Mouse (Mus musculus): ENCODE measurements around the gene Ddo. TPM values are rescaled to one million over a fixed set of nuclear protein-coding genes. Genes with fewer than 3 reads are reported as not detected.

Gene Ddo
- polyA plus RNA-seq, 1 experiment from 2014 or later: 1.5 TPM

DNA sequence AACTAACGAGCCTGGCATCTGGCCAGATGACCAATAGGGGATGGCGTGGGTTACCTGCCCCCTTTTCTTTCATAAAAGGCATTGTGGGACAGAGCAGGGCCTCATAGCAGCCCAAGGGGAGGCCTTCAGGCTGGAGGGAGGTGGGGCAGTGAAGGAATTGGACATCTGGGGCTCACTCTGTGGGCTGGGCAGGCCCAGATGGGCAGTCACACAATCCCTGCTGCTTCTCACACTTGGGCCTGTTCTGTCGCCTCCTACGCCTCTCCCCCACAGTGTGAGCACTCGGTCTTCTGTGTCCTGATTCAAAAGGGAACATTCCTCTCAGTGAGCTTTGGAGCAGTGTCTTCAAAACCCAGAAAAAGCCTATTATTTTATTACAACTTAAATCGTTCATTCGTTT, 8.5 kb downstream of the Ddo start:
- Histone ChIP-seq H3K27me3 (0 out of 2 replicates have a peak, but pooled peaks cover 4% of the 10 kb centered on the region), H3K9ac (no peak overlapping the region), H3K4me2 (no peak overlapping the region), H3K36me3 (no peaks in the 10 kb centered on the region), H3K4me1 (replicated peaks) (peaks cover 18% of the 10 kb centered on the region), H3K27ac (no peak overlapping the region), H3K4me3 (no peak overlapping the region), H3K9me3 (no peaks in the 10 kb centered on the region)
- 0 out of 2 replicates have a peak, but pooled peaks have one; percentile 32 for ATAC-seq (ENCODE audit: low FRiP score)
- WGBS: 43% methylated on average over 7 of the region's 7 CpGs

DNA sequence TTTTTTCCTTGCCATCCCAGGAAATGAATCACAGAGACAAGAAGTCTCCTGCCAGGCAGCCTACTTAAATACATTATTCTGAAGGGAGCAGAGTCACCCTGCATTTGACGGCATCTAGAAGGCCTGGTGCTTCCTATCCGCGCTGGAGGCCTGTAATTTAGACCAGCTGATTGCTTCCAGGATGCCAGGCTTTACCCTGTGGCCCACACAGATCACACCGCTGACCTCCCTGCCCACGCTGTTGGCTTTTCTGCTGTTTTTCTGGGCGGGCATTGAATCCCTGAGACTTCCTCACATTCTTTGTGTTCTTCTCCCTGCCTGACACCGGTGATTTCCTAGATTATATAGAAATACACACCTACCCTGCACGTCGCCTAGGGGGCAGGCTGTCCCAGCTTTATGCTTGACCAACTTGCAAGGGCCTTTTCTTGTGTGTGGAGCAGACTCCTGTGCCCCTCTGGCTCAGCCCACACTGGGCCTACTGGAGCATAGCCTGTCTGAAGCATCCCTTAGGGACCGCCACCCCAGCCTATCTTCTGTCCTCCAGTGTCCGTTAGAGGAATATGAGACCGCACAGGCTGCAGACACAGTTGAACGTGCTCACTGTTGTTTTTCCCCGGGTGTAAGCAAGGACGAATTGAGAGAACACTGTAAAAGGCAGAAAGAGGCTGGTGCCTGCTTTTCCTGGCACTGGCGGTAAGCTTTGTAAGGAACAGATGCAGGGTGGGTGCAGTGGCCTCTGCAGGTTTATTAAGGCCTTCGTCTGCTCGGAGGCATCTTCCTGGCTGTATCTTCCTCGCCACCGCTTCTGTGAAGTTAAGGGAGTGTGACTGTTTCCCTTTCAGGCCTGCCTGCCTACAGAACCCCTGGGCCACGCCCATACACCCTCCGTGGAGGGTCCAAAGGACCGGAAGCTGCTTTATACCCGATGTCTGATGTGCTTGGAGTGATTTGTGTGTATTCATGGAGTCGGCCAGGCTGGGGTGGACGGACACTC, 9.3 kb downstream of the Ddo start:
- Histone ChIP-seq H3K36me3 (no peaks in the 10 kb centered on the region), H3K4me1 (replicated peaks) (peaks cover 18% of the 10 kb centered on the region), H3K27ac (peak overlapping the region; percentile 19; the same call in 1 of the 2 replicates), H3K9ac (peak overlapping the region; percentile 39; the same call in 1 of the 2 replicates), H3K4me3 (no peak overlapping the region), H3K4me2 (no peak overlapping the region), H3K27me3 (0 out of 2 replicates have a peak, but pooled peaks cover 4% of the 10 kb centered on the region), H3K9me3 (no peaks in the 10 kb centered on the region)
- ATAC-seq (ENCODE audit: low FRiP score): peak; percentile 72
- WGBS: 47% methylated on average over 26 of the region's 26 CpGs

DNA sequence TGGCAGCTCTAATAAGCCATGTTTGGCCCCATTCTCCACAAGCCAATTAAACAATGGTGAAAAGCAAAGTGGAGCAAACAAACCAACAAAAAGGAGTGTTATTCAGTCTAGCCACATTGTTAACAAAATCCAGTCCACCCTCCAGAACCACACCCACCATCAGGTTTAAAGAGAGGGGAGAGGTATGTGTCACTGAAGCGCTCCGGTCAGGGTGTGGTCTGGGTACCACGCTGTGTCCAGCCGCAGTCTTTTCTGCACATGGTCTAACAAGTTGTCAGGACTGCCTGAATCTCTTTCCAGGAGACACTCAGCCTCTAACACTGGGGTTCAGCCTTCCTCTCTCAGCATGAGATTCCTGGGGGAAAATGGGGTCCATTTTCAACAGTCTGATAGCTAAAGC, 10.6 kb downstream of the Ddo start:
- no peak overlapping the region for H3K4me2 ChIP-seq
- 95% methylated on average over 4 of the region's 4 CpGs for whole genome bisulfite sequencing
- no peak overlapping the region for H3K27ac ChIP-seq
- H3K36me3 ChIP-seq: no peaks in the 10 kb centered on the region
- no peak for ATAC-seq (ENCODE audit: low FRiP score)
- H3K9me3 ChIP-seq: no peaks in the 10 kb centered on the region
- peaks cover 18% of the 10 kb centered on the region for H3K4me1 ChIP-seq (replicated peaks)
- no peak overlapping the region for H3K9ac ChIP-seq
- H3K27me3 ChIP-seq: 0 out of 2 replicates have a peak, but pooled peaks cover 4% of the 10 kb centered on the region
- no peak overlapping the region for H3K4me3 ChIP-seq

DNA sequence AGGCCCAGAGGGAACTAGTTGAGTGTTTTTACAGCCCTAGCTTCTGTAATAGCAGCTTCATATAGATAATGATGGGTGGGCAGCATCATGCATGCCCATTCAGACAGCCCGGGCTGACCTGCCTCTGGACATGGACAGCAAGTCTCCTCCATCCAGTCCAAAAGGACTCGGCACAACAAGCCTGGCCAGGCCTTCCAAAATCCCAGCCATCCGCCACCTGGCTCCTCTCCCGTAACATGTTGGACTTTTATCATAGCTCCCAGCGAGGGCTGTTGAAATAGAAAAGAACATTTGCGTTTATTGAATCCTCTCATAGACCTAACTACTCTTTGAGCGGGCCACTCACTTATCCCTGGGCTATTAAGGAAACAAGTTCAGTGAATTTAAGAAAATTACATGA, 12.1 kb downstream of the Ddo start:
- H3K36me3 ChIP-seq: no peaks in the 10 kb centered on the region
- ATAC-seq (ENCODE audit: low FRiP score): no peak
- H3K27ac ChIP-seq: no peak overlapping the region
- WGBS: 91% methylated on average over 7 of the region's 7 CpGs
- no peak overlapping the region for H3K4me2 ChIP-seq
- H3K9me3 ChIP-seq: no peaks in the 10 kb centered on the region
- H3K4me1 ChIP-seq (replicated peaks): peaks cover 18% of the 10 kb centered on the region
- H3K9ac ChIP-seq: no peak overlapping the region
- no peak overlapping the region for H3K4me3 ChIP-seq
- 0 out of 2 replicates have a peak, but pooled peaks cover 4% of the 10 kb centered on the region for H3K27me3 ChIP-seq

DNA sequence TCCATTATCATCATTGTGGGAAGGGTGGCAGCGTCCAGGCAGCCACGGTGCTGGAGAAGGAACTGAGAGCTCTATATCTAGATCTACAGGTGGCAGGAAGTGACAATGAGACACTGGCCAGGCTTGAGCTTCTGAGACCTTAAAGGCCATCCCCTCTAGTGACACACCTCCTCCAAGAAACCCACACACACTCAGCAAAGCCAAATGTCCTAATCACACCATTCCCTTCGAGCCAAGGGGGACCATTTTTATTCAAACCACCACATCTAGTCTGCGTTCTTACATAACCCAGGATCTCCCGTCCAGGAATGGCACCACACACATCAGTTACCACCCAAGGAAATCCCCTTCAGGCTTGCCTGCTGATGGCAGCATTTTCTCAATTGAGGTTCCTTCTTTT, 13.3 kb downstream of the Ddo start:
- H3K27me3 ChIP-seq: 0 out of 2 replicates have a peak, but pooled peaks cover 4% of the 10 kb centered on the region
- no peak overlapping the region for H3K4me2 ChIP-seq
- no peak overlapping the region for H3K9ac ChIP-seq
- no peak overlapping the region for H3K27ac ChIP-seq
- H3K4me3 ChIP-seq: no peak overlapping the region
- H3K36me3 ChIP-seq: no peaks in the 10 kb centered on the region
- 85% methylated on average over 5 of the region's 5 CpGs for WGBS
- ATAC-seq (ENCODE audit: low FRiP score): no peak
- H3K4me1 ChIP-seq (replicated peaks): peaks cover 17% of the 10 kb centered on the region
- no peaks in the 10 kb centered on the region for H3K9me3 ChIP-seq

DNA sequence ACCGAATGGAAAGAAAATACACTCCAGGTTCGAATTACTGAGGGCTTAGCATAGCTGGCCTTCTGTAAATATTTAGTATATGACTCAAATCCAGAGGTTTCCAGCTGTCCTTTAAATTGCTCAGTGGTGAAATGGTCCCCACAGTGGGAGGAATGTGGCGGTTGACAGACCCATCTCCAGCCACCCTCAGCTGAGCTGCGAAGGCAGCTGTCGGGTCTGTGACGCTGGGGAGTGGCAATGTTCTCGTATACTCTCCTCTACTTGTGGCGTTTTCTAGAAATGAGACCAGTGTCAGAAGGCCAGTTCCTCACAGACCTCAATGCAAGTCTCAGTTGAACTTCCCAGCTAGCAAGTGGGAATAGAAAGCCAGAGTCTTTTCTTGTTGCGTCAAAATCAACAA, 14.6 kb downstream of the Ddo start:
- H3K36me3 ChIP-seq: no peaks in the 10 kb centered on the region
- no peaks in the 10 kb centered on the region for H3K9me3 ChIP-seq
- H3K4me2 ChIP-seq: no peak overlapping the region
- H3K9ac ChIP-seq: no peak overlapping the region
- H3K4me1 ChIP-seq (replicated peaks): peaks cover 4% of the 10 kb centered on the region
- 0 out of 2 replicates have a peak, but pooled peaks cover 4% of the 10 kb centered on the region for H3K27me3 ChIP-seq
- ATAC-seq (ENCODE audit: low FRiP score): no peak
- WGBS: 73% methylated on average over 9 of the region's 9 CpGs
- no peak overlapping the region for H3K27ac ChIP-seq
- no peak overlapping the region for H3K4me3 ChIP-seq

DNA sequence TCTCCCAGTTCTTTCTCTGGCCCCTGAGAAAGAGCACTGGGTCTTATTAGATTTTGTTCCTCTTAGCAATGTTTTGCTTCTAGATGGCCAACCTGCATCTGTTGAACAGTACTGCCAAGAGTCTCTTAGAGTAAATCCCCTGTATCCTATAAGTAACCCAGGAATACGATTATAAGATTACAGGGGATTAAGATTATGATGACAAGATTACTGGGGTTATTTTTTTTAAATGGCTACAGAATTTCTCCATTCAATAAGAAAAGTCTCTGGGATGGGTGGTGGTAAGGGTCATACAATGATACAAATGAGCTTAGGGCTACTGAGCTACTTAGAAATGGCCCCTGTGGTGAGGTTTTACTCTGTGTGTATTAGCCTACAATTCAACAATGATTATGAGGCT, 15.5 kb downstream of the Ddo start:
- no peak for ATAC-seq (ENCODE audit: low FRiP score)
- Histone ChIP-seq H3K9ac (no peak overlapping the region), H3K27ac (no peak overlapping the region), H3K9me3 (no peaks in the 10 kb centered on the region), H3K27me3 (0 out of 2 replicates have a peak, but pooled peaks cover 4% of the 10 kb centered on the region), H3K36me3 (no peaks in the 10 kb centered on the region), H3K4me2 (no peak overlapping the region), H3K4me3 (no peak overlapping the region), H3K4me1 (replicated peaks) (no peaks in the 10 kb centered on the region)
- WGBS: 81% methylated on average over 1 of the region's 1 CpGs

DNA sequence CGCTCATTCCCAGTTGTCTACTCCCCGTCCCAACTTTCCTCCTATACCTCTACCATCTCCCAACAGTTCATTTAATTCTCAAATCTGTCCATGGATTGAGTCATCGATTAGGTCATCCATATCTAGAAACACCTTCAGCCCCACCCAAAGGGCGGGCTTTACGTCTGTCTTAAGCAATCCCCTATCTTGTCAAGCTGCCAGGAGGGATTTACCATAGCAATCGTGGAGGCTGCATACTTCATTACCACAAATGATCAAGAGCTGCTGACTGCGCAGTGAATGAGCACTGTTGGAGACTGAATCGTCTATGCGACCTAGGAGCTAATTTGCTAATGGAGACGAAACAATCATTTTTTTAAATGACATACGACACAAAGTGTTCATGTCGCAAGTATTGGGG, 19.0 kb downstream of the Ddo start:
- 85% methylated on average over 12 of the region's 12 CpGs for WGBS
- Histone ChIP-seq H3K9me3 (no peaks in the 10 kb centered on the region), H3K27me3 (no peaks in the 10 kb centered on the region), H3K4me2 (no peak overlapping the region), H3K4me3 (no peak overlapping the region), H3K9ac (no peak overlapping the region), H3K36me3 (no peaks in the 10 kb centered on the region), H3K4me1 (replicated peaks) (peaks cover 7% of the 10 kb centered on the region; the same call in 1 of the 2 replicates), H3K27ac (no peak overlapping the region)
- ATAC-seq (ENCODE audit: low FRiP score): no peak

DNA sequence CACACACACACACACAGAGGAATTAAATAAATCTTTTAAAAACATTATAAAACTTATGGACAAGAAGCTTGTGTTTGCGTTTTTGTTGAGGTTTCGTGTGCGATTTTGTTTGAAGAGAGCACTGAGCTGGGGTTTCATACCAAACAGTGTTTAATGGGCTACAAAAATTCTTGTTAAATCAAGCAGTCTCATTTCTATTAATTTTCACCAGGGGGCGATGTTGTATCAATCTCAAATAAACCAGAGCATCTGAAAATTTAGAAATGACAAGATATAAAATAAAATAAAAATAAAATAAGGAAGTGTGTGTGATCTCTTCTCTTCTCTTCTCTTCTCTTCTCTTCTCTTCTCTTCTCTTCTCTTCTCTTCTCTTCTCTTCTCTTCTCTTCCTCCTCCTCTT, 19.8 kb downstream of the Ddo start:
- WGBS: 31% methylated on average over 4 of the region's 4 CpGs
- Histone ChIP-seq H3K4me3 (no peak overlapping the region), H3K9me3 (no peaks in the 10 kb centered on the region), H3K9ac (no peak overlapping the region), H3K4me1 (replicated peaks) (peaks cover 7% of the 10 kb centered on the region; the same call in 1 of the 2 replicates), H3K27me3 (no peaks in the 10 kb centered on the region), H3K36me3 (no peaks in the 10 kb centered on the region), H3K27ac (no peak overlapping the region), H3K4me2 (no peak overlapping the region)
- no peak for ATAC-seq (ENCODE audit: low FRiP score)

DNA sequence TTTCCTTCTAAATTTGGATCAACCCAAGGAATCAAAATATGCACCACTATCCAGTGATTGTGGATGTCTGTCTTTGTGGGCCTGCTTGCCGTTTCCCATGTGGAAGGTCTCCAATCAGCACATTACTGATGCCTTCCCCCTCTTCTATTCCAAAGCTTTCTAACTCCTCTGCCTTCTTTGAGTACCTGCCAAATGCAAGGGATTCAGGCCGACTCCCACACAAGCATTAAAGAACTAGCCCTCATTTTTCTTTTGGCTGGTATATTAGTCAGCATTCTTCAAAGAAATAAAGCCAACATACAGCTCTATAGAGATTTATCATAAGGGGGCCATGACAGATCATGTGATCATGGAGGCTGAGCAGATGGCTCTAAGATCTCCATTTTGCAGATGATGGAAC, 21.9 kb downstream of the Ddo start:
- Histone ChIP-seq H3K9me3 (no peaks in the 10 kb centered on the region), H3K27ac (no peak overlapping the region)

DNA sequence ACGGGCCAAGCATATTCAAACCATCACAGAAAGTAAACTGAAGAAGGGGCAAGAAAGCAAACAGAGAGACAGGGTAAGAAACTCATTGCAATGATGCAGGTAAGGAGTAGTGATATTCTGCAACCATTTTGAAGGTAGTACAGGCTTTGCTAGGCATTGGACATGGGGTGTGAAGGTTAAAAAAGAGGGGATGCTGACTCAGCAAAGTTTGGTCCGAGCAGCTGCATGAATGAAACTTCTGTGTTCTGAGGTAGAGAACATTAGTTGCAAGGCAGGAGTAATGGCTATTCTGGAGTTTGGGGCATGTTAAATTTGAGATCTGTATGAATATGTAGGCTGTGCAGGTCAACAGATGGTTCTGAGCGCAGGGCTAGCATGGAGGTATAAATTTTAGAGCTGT, 35.5 kb downstream of the Ddo start:
- Histone ChIP-seq H3K9me3 (no peaks in the 10 kb centered on the region), H3K27ac (no peak overlapping the region), H3K36me3 (no peaks in the 10 kb centered on the region), H3K4me2 (no peak overlapping the region), H3K9ac (no peak overlapping the region), H3K4me1 (replicated peaks) (no peaks in the 10 kb centered on the region), H3K27me3 (no peaks in the 10 kb centered on the region), H3K4me3 (no peak overlapping the region)
- 84% methylated on average over 3 of the region's 3 CpGs for WGBS
- no peak for ATAC-seq (ENCODE audit: low FRiP score)

More for the DNA sequence above, 21.9 kb downstream of the Ddo start:
- no peak for ATAC-seq (ENCODE audit: low FRiP score)
- H3K4me3 ChIP-seq: no peak overlapping the region
- no peak overlapping the region for H3K4me2 ChIP-seq
- H3K9ac ChIP-seq: no peak overlapping the region
- no peaks in the 10 kb centered on the region for H3K36me3 ChIP-seq
- peaks cover 7% of the 10 kb centered on the region; the same call in 1 of the 2 replicates for H3K4me1 ChIP-seq (replicated peaks)
- H3K27me3 ChIP-seq: no peaks in the 10 kb centered on the region
- WGBS: 81% methylated on average over 2 of the region's 2 CpGs

DNA sequence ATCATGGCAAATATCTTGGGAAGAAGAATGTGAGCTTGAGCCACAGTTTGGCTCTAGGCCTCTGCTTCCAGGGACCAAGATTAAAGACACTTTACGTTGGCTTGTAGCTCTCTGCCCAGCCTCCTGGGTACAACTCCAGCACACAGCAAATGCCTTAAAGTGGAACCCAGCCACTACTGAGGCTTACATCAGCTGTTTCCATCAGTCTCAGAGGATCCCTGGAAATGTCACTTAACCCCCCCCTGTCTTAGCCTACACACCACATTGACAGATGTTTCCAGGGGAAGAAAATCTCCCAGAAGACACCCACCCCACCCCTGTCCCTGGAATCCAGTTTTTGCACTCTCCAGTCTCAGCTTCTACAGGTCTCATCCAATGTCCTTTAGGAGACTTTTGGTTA, 37.1 kb downstream of the Ddo start:
- no peak overlapping the region for H3K27ac ChIP-seq
- H3K36me3 ChIP-seq: no peaks in the 10 kb centered on the region
- 96% methylated on average over 1 of the region's 1 CpGs for WGBS
- no peak overlapping the region for H3K9ac ChIP-seq
- no peaks in the 10 kb centered on the region for H3K27me3 ChIP-seq
- no peaks in the 10 kb centered on the region for H3K4me1 ChIP-seq (replicated peaks)
- H3K4me2 ChIP-seq: no peak overlapping the region
- ATAC-seq (ENCODE audit: low FRiP score): no peak
- no peak overlapping the region for H3K4me3 ChIP-seq
- H3K9me3 ChIP-seq: no peaks in the 10 kb centered on the region

DNA sequence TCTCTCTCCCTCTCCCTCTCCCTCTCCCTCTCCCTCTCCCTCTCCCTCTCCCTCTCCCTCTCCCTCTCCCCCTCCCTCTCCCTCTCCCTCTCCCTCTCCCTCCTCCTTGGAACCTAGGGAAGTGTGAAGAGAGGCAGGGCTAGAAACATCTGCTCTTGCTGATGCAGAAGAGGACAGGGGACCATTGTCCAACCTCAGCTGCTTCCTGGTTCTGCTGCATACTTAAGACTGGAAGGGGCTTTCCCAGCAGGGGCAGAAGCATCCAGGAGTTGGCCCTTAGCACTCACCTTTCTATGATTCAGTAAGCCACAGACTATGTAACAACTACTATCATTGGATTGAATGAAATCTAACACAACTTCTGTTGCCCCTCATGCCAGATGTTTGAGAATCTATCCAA, 38.8 kb downstream of the Ddo start:
- no peaks in the 10 kb centered on the region for H3K36me3 ChIP-seq
- no peaks in the 10 kb centered on the region for H3K27me3 ChIP-seq
- no peak for ATAC-seq (ENCODE audit: low FRiP score)
- no peak overlapping the region for H3K27ac ChIP-seq
- H3K4me2 ChIP-seq: no peak overlapping the region
- H3K9ac ChIP-seq: no peak overlapping the region
- no peaks in the 10 kb centered on the region for H3K9me3 ChIP-seq
- H3K4me1 ChIP-seq (replicated peaks): peaks cover 9% of the 10 kb centered on the region
- H3K4me3 ChIP-seq: no peak overlapping the region

Data from hindbrain, embryonic 13.5 days (tissue).